Mouse (Mus musculus): Measurements from ENCODE around the gene Depdc5. TPM values are rescaled to one million over a fixed set of nuclear protein-coding genes. Genes with fewer than 3 reads are reported as not detected.

Depdc5 gene
- total and polyA plus RNA-seq, 3 experiments = 21.1 to 39.3 (median 36.6) TPM

GRCm38 (mm10) chr5:33001111-33001510 lies 137.6 kb downstream of the Depdc5 start:
- Histone ChIP-seq H3K9me3 (replicated peaks; ENCODE audit: low read length) (no peaks in the 10 kb centered on the region), H3K9ac (ENCODE audit: insufficient read depth, low read depth) (no peak overlapping the region), H3K79me2 (replicated peaks; ENCODE audit: control insufficient read depth, extremely low read depth, insufficient read depth, poor library complexity, severe bottlenecking) (no peaks in the 10 kb centered on the region), H3K27me3 (replicated peaks) (no peaks in the 10 kb centered on the region), H3K4me3 (replicated peaks in 1 of 3; ENCODE audit: low read depth in 2 of 3, low read length in 2 of 3, poor library complexity in 1 of 3) (no peak overlapping the region), H3K27ac (ENCODE audit: insufficient read depth, low read depth) (no peak overlapping the region), H3K36me3 (replicated peaks in 1 of 2; ENCODE audit: control insufficient read depth in 1 of 2, insufficient read depth in 1 of 2, low read length in 1 of 2) (no peaks in the 10 kb centered on the region), H3K4me1 (ENCODE audit: control insufficient read depth in 1 of 2, insufficient read depth in 2 of 2) (peaks cover 3 to 31% of the 10 kb centered on the region in 2 experiments; a peak in 3 of 4 replicates), H3K4me2 (ENCODE audit: insufficient read depth, low read depth, poor library complexity, severe bottlenecking) (no peak overlapping the region)
- no peak for DNase-seq (ENCODE audit: extremely low read depth)
- dilution Hi-C loops (cut with MboI; ENCODE audit: extremely low pct_ligation_motif_present, extremely low pct_unique_long_range_greater_than_20kb, low sequenced_read_pairs) = no loop called here
- no peak for TF ChIP-seq MEF2A (IDR thresholded peaks at IDR 0.05; ENCODE audit: borderline replicate concordance, low read depth, low read length)
- no peak for TF ChIP-seq ZNF384 (IDR thresholded peaks at IDR 0.05; ENCODE audit: low read depth, low read length)
- in situ Hi-C loops (cut with MboI; ENCODE audit: low pct_ligation_motif_present, low pct_unique_long_range_greater_than_20kb, low sequenced_read_pairs) = no loop called here

GRCm38 (mm10) chr5:33002781-33003180 lies 139.3 kb downstream of the Depdc5 start:
- H3K4me1 ChIP-seq (ENCODE audit: control insufficient read depth in 1 of 2, insufficient read depth in 2 of 2) = peaks cover 0 to 17% of the 10 kb centered on the region in 2 experiments; a peak in 3 of 4 replicates
- no peaks in the 10 kb centered on the region for H3K36me3 ChIP-seq (replicated peaks in 1 of 2; ENCODE audit: control insufficient read depth in 1 of 2, insufficient read depth in 1 of 2, low read length in 1 of 2)
- no peak for DNase-seq (ENCODE audit: extremely low read depth)
- no peak overlapping the region for H3K4me2 ChIP-seq (ENCODE audit: insufficient read depth, low read depth, poor library complexity, severe bottlenecking)
- no peak for TF ChIP-seq RCOR1 (conservative IDR thresholded peaks at IDR 0.05; ENCODE audit: low read depth, low read length)
- TF ChIP-seq CHD2 (IDR thresholded peaks at IDR 0.05; ENCODE audit: low read length) = no peak
- no peak for TF ChIP-seq JUND (conservative IDR thresholded peaks at IDR 0.05; ENCODE audit: low read depth, low read length)
- TF ChIP-seq TBP (conservative IDR thresholded peaks at IDR 0.05; ENCODE audit: low read depth, low read length) = no peak
- no peak for TF ChIP-seq ZNF384 (IDR thresholded peaks at IDR 0.05; ENCODE audit: low read depth, low read length)
- H3K79me2 ChIP-seq (replicated peaks; ENCODE audit: control insufficient read depth, extremely low read depth, insufficient read depth, poor library complexity, severe bottlenecking) = no peaks in the 10 kb centered on the region
- dilution Hi-C loops (cut with MboI; ENCODE audit: extremely low pct_ligation_motif_present, extremely low pct_unique_long_range_greater_than_20kb, low sequenced_read_pairs) (no loop called here), in situ Hi-C loops (cut with MboI; ENCODE audit: low pct_ligation_motif_present, low pct_unique_long_range_greater_than_20kb, low sequenced_read_pairs) (no loop called here)
- no peak overlapping the region for H3K9ac ChIP-seq (ENCODE audit: insufficient read depth, low read depth)
- no peak overlapping the region for H3K27ac ChIP-seq (ENCODE audit: insufficient read depth, low read depth)
- no peak overlapping the region for H3K4me3 ChIP-seq (replicated peaks in 1 of 3; ENCODE audit: low read depth in 2 of 3, low read length in 2 of 3, poor library complexity in 1 of 3)
- no peaks in the 10 kb centered on the region for H3K27me3 ChIP-seq (replicated peaks)
- H3K9me3 ChIP-seq (replicated peaks; ENCODE audit: low read length) = no peaks in the 10 kb centered on the region

- Histone ChIP-seq H3K79me2 (replicated peaks; ENCODE audit: control insufficient read depth, extremely low read depth, insufficient read depth, poor library complexity, severe bottlenecking) (no peaks in the 10 kb centered on the region), H3K4me3 (replicated peaks in 1 of 3; ENCODE audit: low read depth in 2 of 3, low read length in 2 of 3, poor library complexity in 1 of 3) (no peak overlapping the region), H3K4me1 (ENCODE audit: control insufficient read depth in 1 of 2, insufficient read depth in 2 of 2) (peaks cover 0 to 9% of the 10 kb centered on the region in 2 experiments; a peak in 2 of 4 replicates), H3K4me2 (ENCODE audit: insufficient read depth, low read depth, poor library complexity, severe bottlenecking) (no peak overlapping the region), H3K27ac (ENCODE audit: insufficient read depth, low read depth) (no peak overlapping the region), H3K9me3 (replicated peaks; ENCODE audit: low read length) (no peaks in the 10 kb centered on the region), H3K9ac (ENCODE audit: insufficient read depth, low read depth) (no peak overlapping the region), H3K27me3 (replicated peaks) (no peaks in the 10 kb centered on the region), H3K36me3 (replicated peaks in 1 of 2; ENCODE audit: control insufficient read depth in 1 of 2, insufficient read depth in 1 of 2, low read length in 1 of 2) (no peaks in the 10 kb centered on the region)
- DNase-seq (ENCODE audit: extremely low read depth) = no peak
- TF ChIP-seq NRF1 (IDR thresholded peaks at IDR 0.05; ENCODE audit: low read depth, low read length) = no peak
- TF ChIP-seq ZC3H11A (IDR thresholded peaks at IDR 0.05; ENCODE audit: low read depth, low read length) = no peak
- TF ChIP-seq JUND (conservative IDR thresholded peaks at IDR 0.05; ENCODE audit: low read depth, low read length) = no peak
- TF ChIP-seq ZKSCAN1 (IDR thresholded peaks at IDR 0.05; ENCODE audit: borderline replicate concordance, low read depth, low read length) = no peak
- no peak for TF ChIP-seq KAT2A (IDR thresholded peaks at IDR 0.05; ENCODE audit: insufficient replicate concordance, low read length)
- no peak for TF ChIP-seq GABPA (IDR thresholded peaks at IDR 0.05; ENCODE audit: insufficient replicate concordance, low read depth, low read length)
- no peak for TF ChIP-seq ZMIZ1 (IDR thresholded peaks at IDR 0.05; ENCODE audit: low read depth, low read length)
- TF ChIP-seq USF1 (IDR thresholded peaks at IDR 0.05; ENCODE audit: low read depth, low read length) = no peak
- TF ChIP-seq MAFK (IDR thresholded peaks at IDR 0.05; ENCODE audit: insufficient replicate concordance, low read length) = no peak
- no peak for TF ChIP-seq PAX5 (IDR thresholded peaks at IDR 0.05; ENCODE audit: low read length)
- in situ Hi-C loops (cut with MboI; ENCODE audit: low pct_ligation_motif_present, low pct_unique_long_range_greater_than_20kb, low sequenced_read_pairs) (no loop called here), dilution Hi-C loops (cut with MboI; ENCODE audit: extremely low pct_ligation_motif_present, extremely low pct_unique_long_range_greater_than_20kb, low sequenced_read_pairs) (no loop called here)
These were observed 140.0 kb downstream of the Depdc5 start for GRCm38 (mm10) chr5:33003500-33003899.
